Mouse (Mus musculus): ENCODE data around the gene Parva.

Parva gene

DNA sequence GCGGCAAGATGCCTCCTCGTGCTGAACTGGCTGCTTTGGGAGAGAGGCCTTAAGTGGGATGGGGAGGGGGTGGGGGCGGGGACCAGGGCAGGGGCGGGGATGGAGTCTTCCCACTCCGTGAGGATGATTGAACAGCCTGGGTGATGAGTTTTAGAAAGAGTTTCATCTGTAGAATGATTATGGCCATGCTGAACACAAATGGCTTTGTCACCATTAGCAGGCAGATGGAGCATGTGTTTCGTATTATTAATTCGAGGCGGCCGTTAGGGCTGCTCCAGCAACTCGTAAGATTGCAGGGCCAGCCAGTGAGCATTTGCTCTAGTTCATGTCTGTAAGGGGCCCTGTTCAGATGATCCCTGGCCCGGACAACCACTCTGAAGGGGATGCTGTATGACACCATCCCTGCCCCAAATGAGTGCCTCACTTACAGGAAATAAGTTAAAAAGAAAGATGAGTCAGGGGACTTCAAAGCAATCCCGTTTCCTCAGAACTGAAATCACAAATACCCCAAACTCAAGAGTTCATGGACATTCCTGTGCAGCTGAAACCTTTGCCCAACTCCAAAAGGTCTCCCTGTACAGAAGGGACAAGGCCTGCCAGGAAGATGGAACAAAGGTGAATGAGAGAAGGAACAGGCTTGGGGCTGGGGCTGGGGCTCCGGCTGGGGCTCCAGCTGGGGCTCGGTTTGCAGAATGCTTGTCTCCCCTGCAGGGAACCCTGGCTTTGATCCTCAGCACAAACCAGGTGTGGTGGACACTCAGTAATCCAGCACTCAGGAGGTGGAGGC lies 46.5 kb downstream of the Parva start:
- Histone ChIP-seq H3K36me3 (ENCODE audit: control insufficient read depth, insufficient read depth, low read length, poor library complexity, severe bottlenecking) (no peaks in the 10 kb centered on the region), H3K27me3 (ENCODE audit: control insufficient read depth, insufficient read depth, low read length, poor library complexity, severe bottlenecking) (no peaks in the 10 kb centered on the region)
- no peak for DNase-seq (ENCODE audit: low read depth, low spot score)

DNA sequence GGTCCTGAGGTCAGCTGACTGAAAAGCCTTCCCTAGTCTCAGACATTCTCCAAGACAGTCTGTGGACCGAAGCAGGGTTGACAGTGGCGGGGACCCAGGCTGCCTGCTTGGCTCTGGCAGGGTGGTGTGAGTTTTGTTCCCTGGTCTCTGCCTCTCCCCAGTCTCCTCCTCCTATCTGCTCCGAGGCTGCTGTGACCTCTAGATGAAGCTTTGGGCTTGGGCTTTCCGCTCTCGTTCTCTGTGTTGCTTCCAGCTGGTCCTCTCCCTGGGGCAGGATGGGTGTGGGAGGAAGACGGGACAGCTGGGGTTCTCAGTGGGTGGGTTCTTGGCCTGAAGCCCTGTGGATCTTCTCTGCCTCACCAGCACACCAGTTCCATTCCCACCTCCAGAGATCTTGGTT lies 51.8 kb downstream of the Parva start:
- Histone ChIP-seq H3K36me3 (ENCODE audit: control insufficient read depth, insufficient read depth, low read length, poor library complexity, severe bottlenecking) (no peaks in the 10 kb centered on the region), H3K27me3 (ENCODE audit: control insufficient read depth, insufficient read depth, low read length, poor library complexity, severe bottlenecking) (no peaks in the 10 kb centered on the region)
- no peak for DNase-seq (ENCODE audit: low read depth, low spot score)

DNA sequence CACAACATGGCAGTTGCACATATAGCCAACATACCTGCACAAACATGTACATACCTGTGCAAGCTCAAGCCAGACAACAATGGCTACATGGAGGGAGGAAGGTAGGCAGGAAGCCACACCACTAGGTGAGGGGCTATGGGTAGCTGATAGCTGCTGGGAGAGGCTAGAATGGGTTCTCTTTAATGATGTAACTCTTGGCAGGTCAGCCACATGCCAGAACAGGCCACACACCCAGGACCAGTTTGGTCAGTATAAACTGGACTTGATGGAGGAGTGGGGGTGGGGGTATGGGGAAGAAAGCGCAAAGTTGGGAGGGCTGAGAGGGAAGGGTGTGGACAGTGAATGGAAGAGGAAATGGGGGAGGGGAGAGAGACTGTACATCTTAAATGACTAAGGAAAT lies 53.7 kb downstream of the Parva start:
- no peaks in the 10 kb centered on the region for H3K36me3 ChIP-seq (ENCODE audit: control insufficient read depth, insufficient read depth, low read length, poor library complexity, severe bottlenecking)
- no peak for DNase-seq (ENCODE audit: low read depth, low spot score)
- no peaks in the 10 kb centered on the region for H3K27me3 ChIP-seq (ENCODE audit: control insufficient read depth, insufficient read depth, low read length, poor library complexity, severe bottlenecking)

DNA sequence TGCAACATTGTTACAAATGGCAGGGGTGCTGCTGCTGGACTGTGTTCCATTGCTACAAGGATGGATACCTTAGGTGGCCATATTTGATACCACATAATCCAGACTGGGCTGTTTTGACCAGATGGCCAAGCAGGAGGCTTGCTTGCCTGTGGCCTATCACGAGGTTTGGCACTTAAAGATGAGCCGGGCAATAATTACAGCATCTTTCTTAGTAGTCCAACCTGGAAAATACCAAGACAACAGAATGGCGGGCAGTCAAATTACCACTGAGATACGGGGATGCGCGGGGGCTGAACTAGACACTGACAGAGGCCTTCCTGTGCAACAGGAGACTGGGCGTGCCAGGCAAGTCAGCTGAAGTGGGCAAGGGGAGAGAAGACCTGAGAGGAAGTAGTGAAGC lies 55.3 kb downstream of the Parva start:
- H3K36me3 ChIP-seq (ENCODE audit: control insufficient read depth, insufficient read depth, low read length, poor library complexity, severe bottlenecking): no peaks in the 10 kb centered on the region
- no peaks in the 10 kb centered on the region for H3K27me3 ChIP-seq (ENCODE audit: control insufficient read depth, insufficient read depth, low read length, poor library complexity, severe bottlenecking)
- no peak for DNase-seq (ENCODE audit: low read depth, low spot score)

DNA sequence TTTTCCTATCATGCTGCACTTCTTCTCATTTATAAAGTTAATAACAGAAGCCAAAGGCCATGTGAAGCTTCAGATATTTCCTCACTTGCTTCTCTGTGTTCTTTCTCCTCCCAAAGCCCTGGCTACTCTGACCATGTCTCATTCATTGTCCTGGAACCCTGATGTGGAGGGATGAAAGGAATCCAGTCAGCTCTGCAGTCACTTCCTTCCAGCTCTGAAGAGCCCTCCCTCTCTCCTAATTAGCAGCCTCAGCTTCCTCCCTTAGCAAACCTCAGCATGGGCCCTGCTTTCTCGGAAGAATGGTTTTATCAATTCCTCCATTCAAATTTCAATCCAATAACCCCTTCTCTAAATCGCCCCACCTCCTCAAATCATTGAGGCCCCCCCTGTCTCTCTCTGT lies 56.1 kb downstream of the Parva start:
- no peaks in the 10 kb centered on the region for H3K36me3 ChIP-seq (ENCODE audit: control insufficient read depth, insufficient read depth, low read length, poor library complexity, severe bottlenecking)
- H3K27me3 ChIP-seq (ENCODE audit: control insufficient read depth, insufficient read depth, low read length, poor library complexity, severe bottlenecking): no peaks in the 10 kb centered on the region
- no peak for DNase-seq (ENCODE audit: low read depth, low spot score)

DNA sequence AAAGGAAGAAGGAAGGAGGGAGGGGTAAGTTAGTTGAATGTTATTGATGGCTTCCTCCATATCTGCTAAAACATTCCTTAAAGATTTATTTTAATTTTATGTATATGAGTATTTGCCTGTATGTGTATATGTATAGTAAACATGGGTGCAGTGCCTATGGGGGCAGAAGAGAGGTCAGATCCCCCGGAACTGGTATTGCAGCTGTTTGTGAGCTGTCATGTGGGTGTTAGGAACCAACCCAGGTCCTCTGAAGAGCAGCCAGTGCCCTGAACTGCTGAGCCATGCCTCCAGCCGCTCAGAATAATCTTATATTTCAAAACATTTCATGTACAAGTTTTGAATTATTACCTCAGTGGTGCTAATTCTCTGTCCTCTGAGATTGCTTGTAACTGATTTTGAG lies 63.5 kb downstream of the Parva start:
- H3K36me3 ChIP-seq (ENCODE audit: control insufficient read depth, insufficient read depth, low read length, poor library complexity, severe bottlenecking): no peaks in the 10 kb centered on the region; the same call in 1 of the 2 replicates
- no peaks in the 10 kb centered on the region for H3K27me3 ChIP-seq (ENCODE audit: control insufficient read depth, insufficient read depth, low read length, poor library complexity, severe bottlenecking)
- DNase-seq (ENCODE audit: low read depth, low spot score): no peak

DNA sequence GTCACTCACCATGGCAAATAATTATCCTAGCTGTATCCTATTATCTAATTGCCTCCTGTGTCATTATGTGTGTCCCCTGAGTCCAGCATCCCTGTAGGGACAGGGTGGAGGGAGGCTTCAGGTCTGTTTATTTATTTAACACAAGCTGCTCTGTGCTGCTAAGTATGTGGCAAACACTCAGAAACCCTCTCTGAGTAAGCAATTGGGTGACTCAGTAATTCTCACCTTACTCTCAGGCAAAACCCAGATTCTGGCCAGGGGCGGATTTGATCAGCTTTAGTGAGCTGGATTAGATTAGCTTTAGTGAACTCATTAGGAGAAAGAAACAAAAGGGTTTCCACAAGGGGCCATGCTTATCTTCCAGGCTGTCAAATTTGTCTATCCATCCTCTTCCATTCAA lies 64.4 kb downstream of the Parva start:
- no peaks in the 10 kb centered on the region for H3K27me3 ChIP-seq (ENCODE audit: control insufficient read depth, insufficient read depth, low read length, poor library complexity, severe bottlenecking)
- no peak for DNase-seq (ENCODE audit: low read depth, low spot score)
- no peaks in the 10 kb centered on the region; the same call in 1 of the 2 replicates for H3K36me3 ChIP-seq (ENCODE audit: control insufficient read depth, insufficient read depth, low read length, poor library complexity, severe bottlenecking)

DNA sequence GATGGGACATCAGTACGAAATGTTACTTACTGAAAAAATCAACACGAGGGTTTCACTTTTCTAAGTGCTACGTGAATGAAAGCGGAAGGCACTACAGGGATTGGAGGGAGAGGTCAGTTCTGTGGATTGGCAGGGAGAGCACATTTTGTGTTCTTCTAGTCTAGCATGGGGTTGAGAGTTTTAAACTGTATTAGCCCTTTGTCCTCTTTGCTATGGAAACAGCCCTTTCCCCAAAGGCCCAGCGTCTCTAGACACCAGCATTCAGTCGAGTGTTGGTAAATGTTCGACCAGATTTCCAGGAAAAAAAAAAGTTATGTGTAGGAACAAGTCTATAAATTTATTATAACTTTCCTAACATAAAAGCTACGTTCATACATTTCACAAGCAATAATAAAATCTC lies 68.6 kb downstream of the Parva start:
- no peaks in the 10 kb centered on the region for H3K27me3 ChIP-seq (ENCODE audit: control insufficient read depth, insufficient read depth, low read length, poor library complexity, severe bottlenecking)
- DNase-seq (ENCODE audit: low read depth, low spot score): no peak
- H3K36me3 ChIP-seq (ENCODE audit: control insufficient read depth, insufficient read depth, low read length, poor library complexity, severe bottlenecking): no peaks in the 10 kb centered on the region

DNA sequence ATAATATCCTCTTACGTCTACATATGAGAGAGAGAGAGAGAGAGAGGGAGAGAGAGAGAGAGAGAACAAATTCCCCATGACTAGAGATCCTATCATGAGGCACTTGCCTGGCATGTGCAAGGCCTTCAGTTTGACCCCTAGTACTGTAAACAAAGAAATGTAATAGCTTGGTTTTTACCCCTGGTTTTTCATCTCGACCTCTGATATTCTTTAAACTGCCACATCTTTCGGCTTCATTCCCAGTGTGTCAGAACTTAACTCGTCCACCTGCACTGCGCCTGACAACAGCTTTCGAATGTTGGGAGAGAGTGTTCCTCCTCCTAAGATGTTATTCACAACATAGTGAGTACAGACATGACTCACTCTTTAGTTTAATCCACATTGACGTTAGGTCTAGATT lies 69.6 kb downstream of the Parva start:
- no peak for DNase-seq (ENCODE audit: low read depth, low spot score)
- Histone ChIP-seq H3K36me3 (ENCODE audit: control insufficient read depth, insufficient read depth, low read length, poor library complexity, severe bottlenecking) (no peaks in the 10 kb centered on the region), H3K27me3 (ENCODE audit: control insufficient read depth, insufficient read depth, low read length, poor library complexity, severe bottlenecking) (no peaks in the 10 kb centered on the region)

DNA sequence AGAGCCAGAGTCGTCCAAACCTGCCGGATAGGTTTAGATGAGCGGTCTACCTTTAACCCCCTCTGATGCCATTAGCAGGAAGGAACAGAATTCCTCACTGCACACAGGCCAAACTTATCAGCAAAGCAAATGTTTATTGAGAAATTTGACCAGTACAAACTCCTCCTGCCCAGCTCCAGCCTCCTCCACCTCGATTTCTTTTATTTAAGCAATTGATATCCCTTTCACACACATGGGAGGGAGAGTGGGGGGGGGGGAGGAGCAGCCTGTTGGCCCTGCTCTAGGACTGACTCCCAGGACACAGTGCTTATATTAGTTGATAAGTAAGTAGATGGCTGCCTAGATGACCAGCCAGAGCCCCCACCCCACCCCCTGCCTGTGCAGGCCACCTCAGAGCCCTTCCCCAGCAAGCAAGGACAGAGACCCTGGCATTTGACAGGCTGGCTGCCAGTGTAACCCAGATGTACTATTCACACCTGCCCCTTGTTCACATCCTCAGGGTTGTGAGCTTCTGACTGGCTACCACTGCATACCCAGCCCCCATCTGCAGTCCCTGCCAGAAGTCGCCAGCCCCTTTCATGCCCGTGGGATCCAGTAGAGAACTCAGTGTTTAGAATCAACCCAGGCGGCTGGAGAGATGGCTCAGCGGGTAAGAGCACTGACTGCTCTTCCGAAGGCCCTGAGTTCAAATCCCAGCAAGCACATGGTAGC lies 71.4 kb downstream of the Parva start:
- DNase-seq (ENCODE audit: low read depth, low spot score): no peak
- no peaks in the 10 kb centered on the region for H3K27me3 ChIP-seq (ENCODE audit: control insufficient read depth, insufficient read depth, low read length, poor library complexity, severe bottlenecking)
- H3K36me3 ChIP-seq (ENCODE audit: control insufficient read depth, insufficient read depth, low read length, poor library complexity, severe bottlenecking): no peaks in the 10 kb centered on the region

DNA sequence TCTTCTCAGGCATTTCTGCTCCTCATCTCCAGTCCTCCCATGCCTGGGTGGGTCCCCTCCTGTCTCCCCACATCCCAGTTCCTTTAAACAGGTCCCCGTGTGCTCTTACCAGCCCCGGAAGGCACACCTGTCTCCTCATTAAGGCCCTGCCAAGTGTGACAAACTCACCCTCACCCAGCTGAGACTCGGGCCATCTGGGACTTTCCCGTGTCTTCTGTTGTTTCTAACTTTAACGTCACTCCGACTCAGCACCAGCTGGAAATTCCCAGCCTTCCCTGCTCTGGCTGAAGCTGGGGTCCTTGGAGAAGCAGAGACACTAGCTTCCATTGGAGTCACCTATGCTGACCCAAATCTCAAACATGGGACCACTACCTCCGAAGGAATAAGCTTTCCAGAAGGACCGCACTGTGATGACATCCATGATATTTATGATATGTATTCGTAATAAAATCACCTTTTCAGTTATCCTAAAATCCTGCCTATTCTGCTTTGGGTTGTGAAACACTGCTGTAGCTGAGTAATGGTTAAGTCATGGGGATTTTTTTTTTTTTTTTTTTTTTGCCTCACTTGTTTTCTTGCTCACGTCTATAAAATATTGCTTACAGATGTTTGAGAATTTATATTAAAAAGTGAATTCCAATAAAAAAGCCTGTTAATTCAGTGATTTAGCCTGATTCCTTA lies 72.3 kb downstream of the Parva start:
- Histone ChIP-seq H3K27me3 (ENCODE audit: control insufficient read depth, insufficient read depth, low read length, poor library complexity, severe bottlenecking) (no peaks in the 10 kb centered on the region), H3K36me3 (ENCODE audit: control insufficient read depth, insufficient read depth, low read length, poor library complexity, severe bottlenecking) (no peaks in the 10 kb centered on the region)
- DNase-seq (ENCODE audit: low read depth, low spot score): no peak

DNA sequence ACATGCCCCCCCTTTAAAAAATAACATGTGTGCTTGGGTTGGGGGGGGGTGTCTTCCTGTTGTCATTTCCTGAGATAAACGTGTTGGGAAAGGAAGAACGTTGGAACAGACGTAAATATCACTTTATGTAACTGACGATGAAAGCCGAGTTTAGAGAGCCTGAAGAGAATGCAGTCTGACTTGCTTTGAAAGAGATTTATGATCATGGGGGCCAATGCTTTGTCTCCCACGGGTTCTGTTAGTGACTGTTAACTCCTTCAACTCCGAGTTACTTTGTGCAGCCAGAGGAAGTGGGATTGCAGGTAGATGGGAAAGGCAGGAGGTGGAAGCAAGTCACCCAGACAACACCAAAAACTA lies 72.8 kb downstream of the Parva start:
- Histone ChIP-seq H3K36me3 (ENCODE audit: control insufficient read depth, insufficient read depth, low read length, poor library complexity, severe bottlenecking) (no peaks in the 10 kb centered on the region), H3K27me3 (ENCODE audit: control insufficient read depth, insufficient read depth, low read length, poor library complexity, severe bottlenecking) (no peaks in the 10 kb centered on the region)
- no peak for DNase-seq (ENCODE audit: low read depth, low spot score)

DNA sequence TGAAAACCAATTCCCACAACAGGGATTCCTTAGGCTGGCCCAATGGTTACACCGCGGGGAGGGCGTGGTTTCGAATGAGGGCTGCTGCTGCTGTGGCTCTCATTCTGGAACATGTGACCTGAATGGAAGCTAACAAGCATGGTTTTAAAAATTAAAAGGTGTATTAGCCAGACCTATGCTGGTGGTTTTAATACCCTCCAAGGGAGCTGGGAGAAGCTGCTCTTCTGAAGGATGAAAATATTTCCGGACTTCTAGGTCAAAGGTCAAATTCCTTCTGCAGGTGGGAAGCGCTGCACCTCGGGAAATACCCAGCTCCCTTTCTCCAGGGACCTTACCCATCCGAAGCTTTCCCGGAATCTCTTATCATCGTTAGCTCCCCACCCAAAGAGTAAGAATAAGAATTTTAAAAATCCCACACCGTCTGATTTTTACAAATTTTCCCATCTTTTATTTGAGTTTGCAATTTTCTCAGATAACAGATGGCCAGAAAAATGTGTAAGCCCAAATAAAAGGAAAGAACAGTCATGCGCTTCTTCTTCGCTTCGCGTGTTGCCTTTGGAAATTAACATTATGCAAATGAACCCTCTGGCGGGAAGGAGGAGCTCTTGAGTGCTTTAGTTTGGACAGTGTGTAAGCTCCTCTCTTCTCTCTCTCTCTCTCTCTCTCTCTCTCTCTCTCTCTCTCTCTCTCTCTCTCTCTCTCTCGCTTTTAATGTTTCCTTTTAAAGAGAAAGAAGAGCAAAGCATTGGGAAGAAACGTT lies 74.9 kb downstream of the Parva start:
- Histone ChIP-seq H3K36me3 (ENCODE audit: control insufficient read depth, insufficient read depth, low read length, poor library complexity, severe bottlenecking) (no peaks in the 10 kb centered on the region), H3K27me3 (ENCODE audit: control insufficient read depth, insufficient read depth, low read length, poor library complexity, severe bottlenecking) (no peaks in the 10 kb centered on the region)
- DNase-seq (ENCODE audit: low read depth, low spot score): no peak

DNA sequence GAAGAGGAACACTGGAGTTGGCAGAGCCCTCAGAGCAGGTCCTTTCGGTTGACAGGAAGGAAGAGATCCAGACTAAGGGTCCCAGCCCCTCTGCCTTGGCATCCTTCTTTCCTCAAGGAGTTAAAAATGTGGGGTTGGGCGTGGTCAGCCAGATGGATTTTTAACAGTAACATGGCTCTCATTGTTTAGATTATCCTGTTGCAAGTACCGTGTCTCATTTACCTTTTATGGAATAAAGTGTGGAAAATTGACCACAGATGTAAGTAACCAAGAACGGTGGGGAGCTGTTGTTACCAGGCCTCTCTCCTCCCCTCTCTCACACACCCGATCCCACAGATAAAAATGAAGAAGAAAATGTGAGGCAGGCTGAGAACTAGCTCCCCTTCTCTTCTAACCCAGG lies 75.5 kb downstream of the Parva start:
- no peak for DNase-seq (ENCODE audit: low read depth, low spot score)
- H3K36me3 ChIP-seq (ENCODE audit: control insufficient read depth, insufficient read depth, low read length, poor library complexity, severe bottlenecking): no peaks in the 10 kb centered on the region
- no peaks in the 10 kb centered on the region for H3K27me3 ChIP-seq (ENCODE audit: control insufficient read depth, insufficient read depth, low read length, poor library complexity, severe bottlenecking)

DNA sequence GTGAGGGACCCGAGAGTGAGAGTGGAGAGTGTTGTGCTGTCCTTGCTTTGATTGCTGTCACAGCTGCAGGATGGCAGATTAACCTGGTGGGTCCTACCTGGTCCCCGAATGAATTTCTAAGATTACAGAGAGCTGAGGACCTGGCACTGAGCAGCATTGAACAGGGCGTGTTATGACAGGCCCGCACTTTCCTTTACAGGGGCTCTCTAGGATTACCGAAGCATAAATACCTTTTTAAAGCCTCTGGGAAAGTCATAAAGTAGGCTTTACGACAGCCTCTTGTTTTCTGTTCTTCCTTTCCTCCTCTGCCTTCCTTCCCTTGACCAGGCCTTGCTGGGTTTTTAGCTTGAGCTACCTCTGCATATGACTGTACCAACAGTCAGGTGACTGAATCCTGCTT lies 76.1 kb downstream of the Parva start:
- Histone ChIP-seq H3K36me3 (ENCODE audit: control insufficient read depth, insufficient read depth, low read length, poor library complexity, severe bottlenecking) (no peaks in the 10 kb centered on the region), H3K27me3 (ENCODE audit: control insufficient read depth, insufficient read depth, low read length, poor library complexity, severe bottlenecking) (no peaks in the 10 kb centered on the region)
- DNase-seq (ENCODE audit: low read depth, low spot score): no peak
